Mouse (Mus musculus) liver, postnatal 0 days (tissue): ENCODE measurements around the gene Prdx5.

Source experiments
- CTCF ChIP-seq: sonication (generic); IDR thresholded peaks from 2 replicates; pipeline ENCODE4 v1.5.1; 2016; ENCODE audit warnings: antibody characterized with exemption, low read depth
- EP300 ChIP-seq: IDR thresholded peaks from 2 replicates; pipeline ENCODE4 v1.6.1; 2016; ENCODE audit warnings: antibody characterized with exemption, low read depth, mild to moderate bottlenecking

DNA sequence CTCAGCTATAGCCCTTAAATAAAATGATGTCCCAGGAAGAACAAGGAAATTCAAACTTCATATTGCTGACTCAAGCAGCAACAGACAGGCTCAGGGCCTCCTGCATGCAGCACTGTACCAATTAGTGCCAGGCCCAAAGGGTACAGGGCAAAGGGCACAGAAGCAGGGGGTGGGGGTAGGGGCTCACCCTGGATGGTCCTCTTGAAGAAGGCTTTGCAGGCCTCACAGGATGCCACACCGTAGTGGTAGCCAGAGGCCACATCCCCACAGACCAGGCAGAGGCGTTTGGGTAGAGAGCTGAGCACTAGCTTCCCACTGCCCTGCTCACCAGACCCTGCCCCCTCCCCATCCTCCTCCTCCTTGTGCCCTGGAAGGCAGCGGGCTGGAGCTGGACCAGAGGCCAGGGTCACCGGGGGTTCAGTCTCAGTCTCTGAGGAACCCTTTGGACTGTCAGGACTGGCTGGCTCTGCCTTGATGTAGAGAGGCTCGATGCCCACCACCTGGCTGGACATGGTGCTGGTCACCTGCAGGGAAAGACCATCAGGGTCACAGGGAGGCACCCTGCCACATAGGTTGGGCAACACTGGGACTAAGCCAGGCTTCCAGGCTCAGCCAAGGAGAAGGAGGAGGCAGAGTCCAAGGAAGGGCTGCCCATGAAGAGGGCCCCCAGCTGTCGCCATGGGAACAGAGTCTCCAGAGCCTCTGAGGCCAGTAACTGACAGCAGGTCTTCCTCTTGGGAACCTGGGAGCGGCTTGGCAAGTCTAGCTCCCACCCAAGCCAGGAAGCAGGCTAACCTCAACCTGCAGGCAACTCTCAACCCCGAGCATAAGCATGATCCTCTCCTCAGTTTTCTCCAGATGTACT lies 10.2 kb upstream of the Prdx5 start:
- TF ChIP-seq CTCF, result no peak
- TF ChIP-seq EP300, result no peak
